Mouse (Mus musculus) adrenal gland, postnatal 36 days (tissue): Measurements from ENCODE around the gene Sarnp. TPM values are rescaled to one million over a fixed set of nuclear protein-coding genes. Genes with fewer than 3 reads are reported as not detected.

Source experiments
- DNase-seq, 2 experiments: peaks; one replicate each; pipeline ENCODE4 v3.0.0; 2021; ENCODE audit warnings: mixed read lengths in 1 of 2
- total RNA-seq, 2 experiments: library from RNA; stranded (reverse); gene quantifications; 2 replicates each; pipeline ENCODE4 v1.2.3; 2021

The Sarnp gene
- total RNA-seq, 2 experiments from 2014 or later = 50.4 to 60.8 TPM

GRCm38 (mm10) chr10:128917400-128917799 is 100.3 kb downstream of the Sarnp start:
- DNase-seq = no peak

GRCm38 (mm10) chr10:128918246-128918645 is 101.1 kb downstream of the Sarnp start:
- DNase-seq = no peak

GRCm38 (mm10) chr10:128919203-128919631 is 102.1 kb downstream of the Sarnp start:
- peak in 1 of 2 experiments; percentile 53 for DNase-seq

GRCm38 (mm10) chr10:128919966-128920365 is 102.8 kb downstream of the Sarnp start:
- DNase-seq = no peak

- no peak for DNase-seq
Observed at GRCm38 (mm10) chr10:128920736-128921161, 103.6 kb downstream of the Sarnp start.

GRCm38 (mm10) chr10:128921251-128921650 is 104.1 kb downstream of the Sarnp start:
- DNase-seq = no peak

GRCm38 (mm10) chr10:128921883-128922821 is 105.0 kb downstream of the Sarnp start:
- peak; percentile 66 to 71 for DNase-seq

- no peak for DNase-seq
Observed at GRCm38 (mm10) chr10:128922822-128923012, 105.6 kb downstream of the Sarnp start, which contains the start of gene Rdh5. TSS of gene Rdh5 (minus strand) at chr10:128922888.

GRCm38 (mm10) chr10:128923013-128923691 is 106.0 kb downstream of the Sarnp start:
- peak; percentile 98 for DNase-seq

GRCm38 (mm10) chr10:128923935-128924334 is 106.8 kb downstream of the Sarnp start, which contains the start of gene Bloc1s1:
TSS of gene Bloc1s1 (minus strand) at chr10:128924035.
- no peak for DNase-seq

Other genes with a start within 250 kb of the Sarnp start
- gene Erbb3, start 227.7 kb upstream of the Sarnp start, total RNA-seq = 1 to 10 TPM; 2.2 to 2.3 TPM
- 100 to 1,000 TPM; 697 to 707 TPM for gene Rps26, start 190.6 kb upstream of the Sarnp start, total RNA-seq
- 1 to 10 TPM; 1.5 to 2.2 TPM for gene Ikzf4, start 171.3 kb upstream of the Sarnp start, total RNA-seq
- gene Suox, start 143.3 kb upstream of the Sarnp start, total RNA-seq = 10 to 100 TPM; 24.1 to 24.3 TPM
- 100 to 1,000 TPM; 111 to 125 TPM for gene Rab5b, start 121.1 kb upstream of the Sarnp start, total RNA-seq
- gene Pmel, start 113.1 kb upstream of the Sarnp start, total RNA-seq = 1 to 10 TPM in 1 of 2 experiments, under 1 TPM in 1; 0.82 to 1.4 TPM
- 10 to 100 TPM; 17.4 to 19.7 TPM for gene Cdk2, start 112.3 kb upstream of the Sarnp start, total RNA-seq
- gene Dgka, start 72.5 kb upstream of the Sarnp start, total RNA-seq = 10 to 100 TPM; 16.2 to 20.2 TPM
- gene Pym1, start 69.4 kb upstream of the Sarnp start, total RNA-seq = 10 to 100 TPM; 20.8 to 21.9 TPM
- gene Mmp19, start 26.4 kb upstream of the Sarnp start, total RNA-seq = 10 to 100 TPM; 39.7 to 57.0 TPM
- gene Dnajc14, start 13.3 kb upstream of the Sarnp start, total RNA-seq = 10 to 100 TPM; 60.1 to 77.1 TPM
- 1 to 10 TPM; 7.6 to 8.9 TPM for gene Tmem198b, start 13.0 kb upstream of the Sarnp start, total RNA-seq
- gene Ormdl2, start 4.3 kb downstream of the Sarnp start, total RNA-seq = 10 to 100 TPM; 41.8 to 43.8 TPM
- gene Gdf11, start 74.4 kb downstream of the Sarnp start, total RNA-seq = 1 to 10 TPM; 1.7 to 2.3 TPM
- gene Cd63, start 83.7 kb downstream of the Sarnp start, total RNA-seq = 100 to 1,000 TPM; 285 to 398 TPM
- 10 to 100 TPM; 12.0 to 14.0 TPM for gene Rdh5, start 105.6 kb downstream of the Sarnp start, total RNA-seq
- gene Bloc1s1, start 106.7 kb downstream of the Sarnp start, total RNA-seq = 100 to 1,000 TPM; 187 to 198 TPM
- gene Itga7, start 116.5 kb downstream of the Sarnp start, total RNA-seq = 10 to 100 TPM; 10.4 to 16.0 TPM
- under 1 TPM; 0.30 to 0.76 TPM for gene Mettl7b, start 143.7 kb downstream of the Sarnp start, total RNA-seq
- not detected for gene Olfr9, start 172.1 kb downstream of the Sarnp start, total RNA-seq
- gene Olfr763, start 193.5 kb downstream of the Sarnp start, total RNA-seq = not detected
- not detected for gene Olfr764-ps1, start 222.6 kb downstream of the Sarnp start, total RNA-seq
- gene Olfr765, start 232.7 kb downstream of the Sarnp start, total RNA-seq = not detected